Mouse (Mus musculus) cerebellum, adult 9-11 months (tissue): ENCODE results near the gene Pygm.

Experiments
- DNase-seq: peaks from one replicate; pipeline ENCODE4 v3.0.0; 2022

The Pygm gene

DNA sequence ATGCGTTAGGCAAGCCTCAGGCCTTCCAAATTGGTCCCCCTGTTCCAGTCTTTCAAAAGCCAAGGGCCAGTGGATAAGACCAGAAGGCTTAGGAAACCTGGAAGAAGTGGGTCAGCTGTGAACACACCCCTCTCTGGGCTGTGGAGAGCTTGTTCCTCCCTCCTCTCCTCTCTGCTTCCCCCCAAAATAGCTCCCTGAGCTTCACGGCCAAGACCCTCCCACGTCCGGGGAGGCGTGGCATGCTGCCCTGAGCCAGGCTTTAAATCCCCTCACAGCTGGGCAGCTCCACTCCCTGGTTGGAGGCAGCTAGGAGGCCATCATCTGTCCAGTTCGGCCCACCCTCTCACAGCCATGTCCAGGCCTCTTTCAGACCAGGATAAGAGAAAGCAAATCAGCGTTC is at the start of gene Pygm:
TSS of gene Pygm (plus strand) at position 272 of the 400 bp plus-strand sequence.
- DNase-seq, result peak; percentile 66

DNA sequence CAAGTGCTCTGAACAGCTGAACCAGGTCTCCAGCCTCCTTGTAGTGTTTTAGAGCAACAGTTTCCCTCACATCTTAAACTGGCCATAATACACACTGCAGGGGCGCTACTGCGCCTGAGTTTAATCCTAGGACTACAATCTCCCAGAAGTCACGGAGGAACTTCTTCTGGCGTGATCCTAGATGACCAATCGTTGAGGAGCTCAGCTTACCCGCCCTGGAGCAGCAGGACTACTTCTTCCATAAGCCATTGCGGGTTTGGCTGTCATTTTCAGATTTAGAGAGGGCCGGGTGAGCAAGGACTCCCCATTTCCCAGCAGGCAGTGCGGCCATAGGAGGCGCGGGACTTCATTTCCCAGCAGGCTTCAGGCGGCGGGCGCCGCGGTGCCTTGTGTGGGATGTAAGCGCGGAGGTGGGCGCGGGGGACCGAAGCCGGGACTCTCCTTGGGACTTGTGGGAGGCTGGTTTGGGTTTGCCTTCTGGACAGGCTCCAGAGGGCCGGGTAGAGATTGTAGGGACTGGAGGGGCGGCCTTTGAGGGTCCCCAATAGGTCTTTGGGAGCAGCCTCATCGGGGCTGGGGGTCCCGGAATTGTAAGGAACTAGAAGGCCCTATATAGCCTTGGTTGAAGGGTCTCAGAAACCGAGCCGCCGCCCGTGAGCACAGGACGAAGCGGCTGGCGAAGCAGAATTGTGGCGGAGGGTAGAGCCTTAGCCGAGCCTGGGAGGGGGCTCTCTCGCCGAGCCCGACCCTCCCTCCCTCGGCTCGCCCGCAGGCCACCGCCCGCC is 49.3 kb upstream of the Pygm start, which contains the start of gene Men1:
TSS of gene Men1 (plus strand) at position 307 of the 785 bp plus-strand sequence.
- peak; percentile 96 for DNase-seq

DNA sequence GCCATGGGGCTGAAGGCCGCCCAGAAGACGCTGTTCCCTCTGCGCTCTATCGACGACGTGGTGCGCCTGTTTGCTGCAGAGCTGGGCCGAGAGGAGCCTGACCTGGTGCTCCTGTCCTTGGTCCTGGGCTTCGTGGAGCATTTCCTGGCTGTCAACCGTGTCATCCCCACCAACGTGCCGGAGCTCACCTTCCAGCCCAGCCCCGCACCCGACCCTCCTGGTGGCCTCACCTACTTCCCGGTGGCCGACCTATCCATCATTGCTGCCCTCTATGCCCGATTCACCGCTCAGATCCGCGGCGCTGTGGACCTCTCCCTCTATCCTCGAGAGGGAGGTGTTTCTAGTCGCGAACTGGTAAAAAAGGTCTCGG is 48.8 kb upstream of the Pygm start:
- DNase-seq, result peak; percentile 61

DNA sequence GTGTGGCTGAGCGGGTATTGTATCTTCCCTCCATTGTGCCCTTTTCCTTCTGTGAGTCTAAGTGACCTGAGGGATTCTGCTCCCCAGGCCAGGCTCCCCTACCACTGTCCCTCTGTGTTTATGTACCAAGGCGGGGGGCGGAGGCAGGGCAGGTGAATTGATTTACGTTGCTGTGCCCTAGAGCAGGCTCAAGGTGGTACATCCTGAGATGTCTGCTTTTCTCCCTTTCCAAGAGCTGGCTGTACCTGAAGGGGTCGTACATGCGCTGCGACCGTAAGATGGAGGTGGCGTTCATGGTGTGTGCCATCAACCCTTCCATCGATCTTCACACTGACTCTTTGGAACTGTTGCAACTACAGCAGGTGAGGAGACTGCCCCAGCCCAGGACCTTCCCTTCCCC is 47.3 kb upstream of the Pygm start:
- no peak for DNase-seq

DNA sequence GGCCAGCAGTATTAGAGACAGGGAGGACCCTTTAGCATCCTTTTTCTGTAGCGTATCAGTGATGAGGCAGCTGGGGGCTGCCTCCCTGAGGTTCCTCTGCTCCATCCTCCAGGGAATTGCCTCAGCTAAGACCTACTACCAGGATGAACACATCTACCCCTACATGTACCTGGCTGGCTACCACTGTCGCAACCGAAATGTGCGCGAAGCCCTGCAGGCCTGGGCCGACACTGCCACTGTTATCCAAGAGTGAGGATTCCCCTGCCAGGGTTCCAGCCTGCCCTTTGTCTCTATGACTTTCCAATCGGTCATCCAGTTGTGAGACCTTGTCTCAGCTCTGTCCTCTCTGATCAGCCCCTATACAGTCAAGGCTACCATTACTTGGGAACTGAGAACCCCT is 46.0 kb upstream of the Pygm start:
- DNase-seq, result no peak

DNA sequence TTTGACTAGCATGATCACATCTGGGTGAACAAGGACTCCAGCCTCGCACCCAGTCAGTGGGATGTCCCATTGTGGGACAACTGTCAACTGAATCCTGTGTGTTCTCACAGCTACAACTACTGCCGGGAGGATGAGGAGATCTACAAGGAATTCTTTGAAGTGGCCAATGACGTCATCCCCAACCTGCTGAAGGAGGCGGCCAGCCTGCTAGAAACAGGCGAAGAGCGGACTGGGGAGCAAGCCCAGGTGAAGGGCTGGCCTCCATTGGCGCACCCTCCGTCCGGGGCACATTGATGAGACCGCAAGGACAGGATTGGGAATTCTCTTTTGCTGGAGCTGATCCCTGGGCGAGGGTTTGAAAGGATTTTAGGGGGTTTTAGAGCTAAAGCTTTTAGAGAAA is 45.5 kb upstream of the Pygm start:
- no peak for DNase-seq

DNA sequence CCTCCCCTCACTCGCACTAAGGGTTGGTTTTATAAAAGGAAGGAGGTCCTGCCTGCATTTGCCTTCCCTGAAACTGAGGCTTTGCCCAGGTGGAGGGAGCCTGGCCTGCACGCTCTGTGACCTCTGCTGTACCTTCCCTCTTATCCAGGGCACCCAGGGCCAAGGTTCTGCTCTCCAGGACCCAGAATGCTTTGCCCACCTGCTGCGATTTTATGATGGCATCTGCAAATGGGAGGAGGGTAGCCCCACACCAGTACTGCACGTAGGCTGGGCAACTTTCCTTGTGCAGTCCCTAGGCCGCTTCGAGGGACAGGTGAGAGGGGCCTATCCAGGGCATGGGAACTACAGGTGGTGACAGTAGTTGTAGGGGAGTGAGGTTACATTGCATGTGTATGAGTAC is 45.0 kb upstream of the Pygm start:
- no peak for DNase-seq

DNA sequence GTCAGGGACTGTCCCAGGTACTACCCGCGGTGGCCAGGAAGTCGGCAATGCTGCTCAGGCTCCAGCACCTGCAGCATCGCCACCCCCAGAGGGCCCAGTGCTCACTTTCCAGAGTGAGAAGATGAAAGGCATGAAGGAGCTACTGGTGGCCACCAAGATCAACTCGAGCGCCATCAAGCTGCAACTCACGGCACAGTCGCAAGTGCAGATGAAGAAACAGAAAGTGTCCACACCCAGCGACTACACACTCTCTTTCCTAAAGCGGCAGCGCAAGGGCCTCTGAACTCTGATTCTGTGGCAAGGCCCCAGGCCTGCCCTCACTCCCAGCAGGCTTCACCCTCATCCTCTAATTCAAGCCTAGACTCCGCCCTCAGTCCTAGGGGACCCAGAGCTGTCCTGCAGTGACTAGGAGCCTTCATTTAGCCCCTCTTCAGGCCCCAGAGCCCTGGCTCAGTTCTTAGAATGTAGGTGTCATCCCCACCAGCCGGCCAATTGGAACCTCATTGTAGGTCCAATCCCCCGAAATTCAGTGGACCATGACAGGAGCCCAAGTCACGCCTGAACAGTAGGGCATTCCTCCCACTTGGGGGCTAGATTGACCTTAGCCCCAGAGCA is 44.2 kb upstream of the Pygm start:
- peak; percentile 65 for DNase-seq

DNA sequence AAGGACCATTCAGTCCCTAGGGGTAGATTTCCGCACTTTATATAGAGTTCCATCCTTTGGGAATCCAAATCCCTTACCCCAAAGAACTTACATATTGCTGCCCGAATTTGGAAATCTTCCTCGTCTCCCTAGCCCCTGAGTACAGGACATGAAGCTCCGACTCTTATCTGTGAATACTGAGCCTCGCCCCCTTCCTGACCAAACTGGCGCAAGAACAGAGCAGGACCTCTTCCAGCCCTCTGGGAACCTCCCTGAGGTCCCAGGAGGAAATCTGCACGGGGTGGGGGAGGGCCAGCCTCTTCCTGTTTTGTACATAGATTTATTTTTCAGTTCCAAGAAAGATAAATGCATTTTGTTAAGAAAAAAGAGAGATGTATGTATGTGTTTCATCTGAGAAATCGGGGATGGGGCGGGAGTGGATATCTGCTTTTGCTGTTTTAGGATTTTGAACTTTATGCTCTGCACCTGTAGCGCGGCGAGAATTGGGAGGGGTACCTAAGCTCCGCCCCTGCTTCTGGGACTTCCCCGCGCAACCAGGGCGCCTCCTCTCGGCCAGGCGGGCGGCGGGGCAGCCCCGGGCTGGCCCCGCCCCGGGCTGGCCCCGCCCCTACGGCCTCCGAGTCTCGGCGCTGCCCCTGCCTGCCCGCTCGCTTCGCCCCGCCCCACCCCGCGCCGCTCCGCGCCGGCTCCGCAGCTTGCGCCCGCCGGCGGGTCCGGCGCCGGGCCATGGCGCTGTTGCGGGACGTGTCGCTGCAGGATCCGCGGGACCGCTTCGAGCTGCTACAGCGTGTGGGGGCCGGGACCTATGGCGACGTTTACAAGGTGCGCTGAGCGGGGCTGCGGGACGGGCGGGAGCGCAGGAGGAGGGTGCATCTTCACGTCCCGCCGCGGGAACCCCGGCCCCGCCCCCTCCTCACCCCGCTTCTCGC is 43.4 kb upstream of the Pygm start, which contains the start of gene Map4k2:
TSS of gene Map4k2 (plus strand) at position 612 of the 929 bp plus-strand sequence.
- DNase-seq, result peak; percentile 86

DNA sequence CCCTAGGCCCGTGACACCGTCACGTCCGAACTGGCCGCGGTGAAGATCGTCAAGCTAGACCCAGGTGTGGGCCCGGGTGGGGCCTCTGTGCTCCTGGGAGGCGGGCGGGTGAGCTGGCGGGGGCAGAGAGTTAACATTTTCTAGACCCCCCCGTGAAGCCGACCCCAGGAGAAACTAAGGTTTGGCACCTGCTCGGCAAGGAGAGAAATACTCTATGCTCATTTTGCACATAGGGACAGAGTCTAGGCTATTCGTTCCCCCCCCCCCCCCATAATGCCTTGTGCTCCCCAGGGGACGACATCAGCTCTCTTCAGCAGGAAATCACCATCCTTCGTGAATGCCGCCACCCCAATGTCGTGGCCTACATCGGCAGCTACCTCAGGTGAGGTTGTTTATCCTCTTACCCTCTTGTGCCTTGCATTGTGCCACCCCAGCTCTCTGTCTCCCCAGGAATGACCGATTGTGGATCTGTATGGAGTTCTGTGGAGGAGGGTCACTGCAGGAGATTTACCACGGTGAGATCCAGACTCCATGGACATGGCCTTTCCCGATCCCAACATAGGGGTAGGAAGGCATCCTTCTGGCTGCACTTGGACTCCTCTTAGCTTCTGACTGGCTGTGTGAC is 42.6 kb upstream of the Pygm start:
- no peak for DNase-seq

DNA sequence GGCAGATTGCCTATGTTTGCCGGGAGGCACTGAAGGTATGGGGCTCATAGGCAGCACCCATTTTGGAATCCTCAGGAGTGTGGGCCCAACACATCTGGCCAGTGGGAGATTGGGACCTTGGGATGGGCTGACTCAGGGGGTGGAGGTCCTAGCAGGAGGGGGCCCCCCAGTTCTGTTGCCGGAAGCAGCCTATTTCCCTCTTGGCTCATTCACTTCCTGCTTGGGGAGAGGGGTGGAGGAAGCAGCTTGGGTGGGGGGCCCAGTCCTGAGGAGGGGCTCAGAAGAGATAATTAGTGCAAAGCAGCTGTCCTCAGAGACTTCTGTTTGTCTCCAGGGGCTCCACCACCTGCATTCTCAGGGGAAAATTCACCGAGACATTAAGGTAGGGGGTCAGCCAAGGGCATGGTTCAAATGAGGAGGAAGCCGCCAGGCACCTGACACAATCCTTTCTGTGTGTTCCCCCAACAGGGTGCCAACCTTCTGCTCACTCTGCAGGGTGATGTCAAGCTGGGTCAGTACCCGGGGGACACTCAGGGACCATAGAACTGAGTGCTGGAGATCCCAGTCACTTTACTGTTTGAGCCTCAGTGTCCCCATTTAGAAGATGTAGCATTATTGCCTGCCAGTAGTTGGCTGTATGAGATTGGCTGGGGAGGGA is 41.8 kb upstream of the Pygm start:
- no peak for DNase-seq

DNA sequence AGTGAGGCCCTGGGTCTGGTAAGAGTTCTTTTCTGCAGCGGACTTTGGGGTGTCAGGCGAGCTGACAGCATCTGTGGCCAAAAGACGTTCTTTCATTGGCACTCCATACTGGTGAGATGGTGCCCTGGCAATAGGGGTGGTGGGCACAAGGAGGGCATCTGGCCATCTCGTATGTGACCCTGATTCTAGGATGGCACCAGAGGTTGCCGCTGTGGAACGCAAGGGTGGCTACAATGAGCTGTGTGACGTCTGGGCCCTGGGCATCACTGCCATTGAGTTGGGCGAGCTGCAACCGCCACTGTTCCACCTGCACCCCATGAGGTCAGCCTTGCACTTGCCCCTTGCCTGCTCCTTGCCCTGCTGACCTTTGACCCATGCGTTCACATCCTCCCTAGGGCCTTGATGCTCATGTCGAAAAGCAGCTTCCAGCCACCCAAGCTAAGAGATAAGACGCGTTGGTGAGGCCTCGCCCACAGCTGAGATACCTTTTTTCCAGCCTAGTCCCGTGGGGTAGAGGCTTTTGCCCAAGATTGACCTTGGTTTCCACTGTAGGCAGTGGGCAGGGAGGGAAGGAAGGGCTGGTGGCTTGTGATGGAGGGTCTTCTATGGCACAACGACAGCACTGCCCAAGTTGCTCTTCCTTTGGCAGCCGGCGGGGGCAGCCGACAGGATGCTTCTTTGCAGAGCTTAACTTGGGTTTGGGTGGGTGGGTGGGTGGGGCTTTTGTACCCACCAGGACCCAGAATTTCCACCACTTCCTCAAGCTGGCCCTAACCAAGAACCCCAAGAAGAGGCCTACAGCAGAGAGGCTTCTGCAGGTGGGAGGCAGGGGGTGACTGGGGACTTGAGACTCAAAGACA is 40.9 kb upstream of the Pygm start:
- DNase-seq, result peak; percentile 62

DNA sequence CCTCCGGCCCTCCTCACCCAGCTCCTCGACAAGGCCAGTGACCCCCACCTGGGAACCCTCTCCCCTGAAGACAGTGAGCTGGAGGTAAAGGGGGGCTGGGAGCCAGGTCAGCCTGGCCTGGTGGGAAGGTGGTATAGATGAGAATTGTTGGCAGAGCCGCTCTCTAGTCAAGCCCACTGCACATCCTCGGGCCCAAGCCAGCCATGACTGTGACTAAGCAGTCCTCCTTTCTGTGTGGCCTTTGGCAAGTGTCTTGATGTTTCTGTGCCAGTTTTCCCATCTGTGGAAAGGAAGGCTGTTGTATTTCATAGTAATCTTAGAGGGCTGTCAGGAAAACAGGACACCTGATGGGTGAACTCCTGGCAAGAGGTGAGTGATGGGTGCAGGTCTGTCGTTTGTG is 40.2 kb upstream of the Pygm start:
- DNase-seq, result peak; percentile 72

DNA sequence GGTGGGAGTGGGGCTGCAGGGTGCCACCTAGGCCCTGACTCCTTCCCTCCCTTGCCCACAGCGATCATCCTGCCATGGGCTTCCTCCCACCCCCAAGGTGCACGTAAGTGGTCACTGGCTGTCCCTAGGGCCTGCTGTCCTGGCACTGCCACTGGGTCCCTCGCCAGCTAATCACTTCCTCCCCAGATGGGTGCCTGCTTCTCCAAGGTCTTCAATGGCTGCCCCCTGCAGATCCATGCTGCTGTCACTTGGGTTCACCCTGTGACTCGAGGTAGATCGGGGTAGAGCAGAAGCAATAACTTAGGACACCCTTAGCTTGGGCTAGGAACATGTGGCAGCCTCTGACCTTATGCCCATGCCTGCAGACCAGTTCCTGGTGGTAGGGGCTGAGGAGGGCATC is 38.2 kb upstream of the Pygm start:
- DNase-seq, result no peak

DNA sequence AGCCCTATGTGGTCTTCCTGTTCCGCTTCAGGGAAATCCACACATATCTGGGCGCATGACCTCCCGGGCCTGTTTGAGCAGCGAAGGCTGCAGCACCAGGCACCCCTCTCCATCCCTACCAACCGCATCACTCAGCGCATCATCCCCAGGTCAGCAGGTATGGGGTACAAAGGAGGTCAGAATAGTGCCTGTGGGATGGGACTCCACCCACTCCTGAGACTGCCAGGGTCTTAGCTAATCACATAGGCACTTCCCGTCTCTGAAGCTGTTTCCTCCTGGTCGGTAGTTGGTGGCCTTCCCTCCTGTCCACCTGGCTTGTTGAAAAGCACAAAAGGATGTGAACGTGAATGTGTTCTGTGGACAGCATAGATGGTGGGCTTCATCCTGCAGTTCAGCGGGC is 37.5 kb upstream of the Pygm start:
- no peak for DNase-seq

DNA sequence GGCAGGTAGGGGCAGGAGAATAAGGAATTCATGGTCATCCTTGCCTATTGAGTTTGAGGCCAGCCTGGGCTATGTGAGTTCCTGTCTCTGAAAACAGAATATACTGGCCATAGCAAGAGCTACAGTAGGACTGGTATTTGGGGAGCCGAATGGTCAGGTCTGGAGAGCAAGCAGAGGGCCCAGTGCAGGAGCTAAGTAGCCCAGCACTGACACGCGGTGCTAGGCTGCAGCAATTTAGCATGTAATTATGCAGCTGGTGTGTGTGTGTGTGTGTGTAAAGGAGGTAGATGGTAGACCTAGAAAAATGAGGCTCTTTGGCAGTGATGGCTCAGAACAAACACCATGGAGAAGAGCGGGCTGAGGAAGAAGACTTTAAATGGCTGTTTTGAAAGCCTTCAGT is 36.6 kb upstream of the Pygm start:
- DNase-seq, result no peak

DNA sequence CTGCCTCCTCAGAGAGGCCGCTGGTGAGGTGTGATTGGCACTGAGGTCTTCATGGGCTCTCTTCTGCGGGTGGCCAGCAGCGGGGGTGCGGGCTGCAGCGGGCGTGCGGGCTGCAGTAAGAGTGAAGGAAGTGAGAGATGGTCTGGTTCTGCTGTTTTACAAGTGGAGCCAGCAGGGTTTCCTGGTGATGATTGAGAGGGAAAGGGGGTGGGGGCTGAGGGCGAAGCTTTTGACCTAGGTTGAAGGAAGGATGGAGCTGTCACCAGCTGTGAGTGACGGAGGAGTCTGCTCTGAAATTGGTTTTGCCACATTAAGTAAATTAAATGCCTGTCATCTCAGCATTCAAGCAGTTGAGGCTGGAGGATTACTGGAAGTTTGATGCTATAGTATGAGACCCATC is 35.5 kb upstream of the Pygm start:
- DNase-seq, result no peak

DNA sequence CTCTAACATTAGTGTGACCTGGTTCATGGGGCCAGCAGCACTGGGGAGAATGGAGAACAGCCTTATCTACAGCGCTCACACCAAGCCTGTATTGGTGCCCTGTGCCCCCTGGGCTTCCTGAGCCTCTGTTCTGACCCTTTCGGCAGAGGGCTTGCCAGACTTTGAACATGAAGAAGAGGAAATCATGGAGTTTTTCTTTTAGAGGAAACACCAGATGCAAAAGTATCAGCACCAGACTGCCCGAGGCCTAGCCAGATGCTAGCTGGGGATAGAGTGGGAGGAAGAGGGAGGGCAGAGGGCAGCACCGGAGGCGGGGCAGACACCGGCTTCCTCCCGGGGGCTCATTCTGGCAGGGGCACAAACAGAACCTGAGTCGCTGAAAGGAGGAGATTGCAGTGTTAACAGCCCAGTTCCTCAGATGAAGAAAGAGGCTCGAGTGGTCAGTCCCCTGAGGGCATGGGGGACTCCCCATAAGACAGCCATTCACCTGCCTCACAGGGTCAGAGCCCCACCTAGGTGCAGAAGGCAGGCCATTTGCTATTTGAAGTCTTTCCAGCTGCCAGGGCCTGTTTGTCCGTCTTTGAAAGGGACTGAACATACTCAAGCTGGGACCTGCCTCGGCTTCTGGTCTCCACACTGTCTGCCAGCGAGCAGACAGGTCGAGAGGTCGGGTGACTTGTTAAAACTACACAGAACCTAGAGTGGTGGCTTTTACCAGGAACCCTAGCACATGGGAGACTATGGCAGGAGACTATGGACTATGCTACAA is 34.8 kb upstream of the Pygm start:
- DNase-seq, result no peak

DNA sequence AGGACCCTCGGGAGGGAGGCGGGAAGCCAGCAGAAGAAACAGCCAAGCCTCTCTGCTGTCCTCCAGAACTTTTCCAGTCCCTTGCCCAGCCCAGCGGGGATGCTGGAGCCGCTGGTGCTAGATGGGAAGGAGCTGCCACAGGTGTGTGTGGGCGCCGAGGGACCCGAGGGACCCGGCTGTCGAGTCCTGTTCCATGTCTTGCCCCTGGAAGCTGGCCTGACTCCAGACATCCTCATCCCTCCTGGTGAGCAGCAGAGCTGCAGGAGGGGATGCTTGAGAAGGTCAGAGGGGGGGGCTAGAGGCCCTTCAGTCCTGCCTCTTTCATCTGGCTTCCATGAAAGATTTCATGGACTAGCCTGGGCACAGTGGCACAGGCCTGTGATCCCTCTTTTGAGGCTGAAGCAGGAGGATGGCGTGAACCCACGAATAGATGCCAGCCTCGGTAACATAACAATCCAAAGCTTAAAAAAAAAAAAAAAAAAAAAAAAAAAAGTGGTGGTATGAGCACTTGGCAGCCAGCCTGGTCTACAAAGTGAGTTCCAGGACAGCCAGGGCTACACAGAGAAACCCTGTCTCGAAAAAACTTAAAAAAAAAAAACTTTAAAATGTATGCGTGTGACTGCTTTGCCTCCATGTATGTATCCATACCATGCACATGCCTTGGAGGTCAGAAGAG is 32.6 kb upstream of the Pygm start:
- no peak for DNase-seq

DNA sequence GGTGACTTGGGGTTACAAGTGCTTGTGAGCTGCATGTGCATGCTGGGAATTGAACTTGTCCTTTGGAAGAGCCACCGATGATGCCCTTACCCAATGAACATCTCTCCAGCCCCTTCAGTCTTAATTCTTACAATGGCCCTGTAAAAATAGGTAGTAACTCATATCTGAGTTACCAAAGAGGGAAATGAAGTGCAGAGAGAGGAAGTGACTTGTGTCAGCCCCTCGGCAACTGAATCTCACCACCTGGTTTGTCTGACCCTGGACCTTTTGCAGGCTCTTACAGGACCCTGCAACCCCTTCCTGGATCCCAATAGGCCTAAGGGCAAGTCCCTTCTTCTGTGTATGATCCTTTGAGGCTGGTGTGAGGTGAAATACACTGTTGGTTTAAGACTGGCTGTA is 32.1 kb upstream of the Pygm start:
- no peak for DNase-seq
